ENCODE assay signal across 7 mouse cellular contexts in genomic region chr4:46854686-46855385, GRCm38 (mm10).
DNase-seq lines count a peak whose midpoint lies in the region; ATAC-seq and TF ChIP-seq lines count a peak whose summit lies in the region.

No protein-coding gene starts in this region.

- peaks cover 6% of the 10 kb centered on the region; the same call in 1 of the 2 replicates for H3K27me3 ChIP-seq in hindbrain, embryonic 12.5 days

- TF ChIP-seq CTCF in bone marrow, adult 2 months (IDR thresholded peaks at IDR 0.05; ENCODE audit: control insufficient read depth, insufficient read depth, low read length), result no peak

- H3K9me3 ChIP-seq in hindbrain, embryonic 12.5 days (replicated peaks), result no peaks in the 10 kb centered on the region

- DNase-seq in c-Kit-negative CD71-positive TER-119-positive erythroid progenitor cells, embryonic 14.5 days (ENCODE audit: low read depth, low spot score), result peak; percentile 51
- DNase-seq in left cerebral cortex, postnatal 10 days (ENCODE audit: extremely low spot score in 1 of 2, low spot score in 2 of 2), result peak; percentile 69 to 78
- DNase-seq in right cerebral cortex, adult 2 months (ENCODE audit: low spot score in 2 of 2), result peak; percentile 32 to 65
- DNase-seq in gastrocnemius, adult 8-10 months (ENCODE audit: low spot score in 2 of 2), result no peak
- DNase-seq in ovary, postnatal 36 days (ENCODE audit: low spot score), result no peak

- no peaks in the 10 kb centered on the region for H3K36me3 ChIP-seq in hindbrain, embryonic 12.5 days

- intact Hi-C loops in left cerebral cortex, postnatal 10 days (cut with DNase I), result no loop called here

- H3K4me1 ChIP-seq in bone marrow, adult 2 months (ENCODE audit: control insufficient read depth, insufficient read depth, low read length), result peaks cover 2% of the 10 kb centered on the region; the same call in 1 of the 2 replicates
- H3K4me1 ChIP-seq in hindbrain, embryonic 12.5 days, result peaks cover 6% of the 10 kb centered on the region

- no peak for TF ChIP-seq POLR2A in bone marrow, adult 2 months (IDR thresholded peaks at IDR 0.05; ENCODE audit: borderline replicate concordance, control insufficient read depth, low read depth, low read length)

- 64% methylated on average over 23 of the region's 23 CpGs for WGBS in bone marrow, adult 2 months
- WGBS in hindbrain, embryonic 12.5 days, result 66% methylated on average over 23 of the region's 23 CpGs

- ATAC-seq in hindbrain, embryonic 12.5 days (ENCODE audit: low FRiP score), result peak; percentile 39; the same call in 1 of the 2 replicates

- no peak overlapping the region for H3K9ac ChIP-seq in hindbrain, embryonic 12.5 days

- peak overlapping the region; percentile 32 for H3K27ac ChIP-seq in bone marrow, adult 2 months (ENCODE audit: control insufficient read depth, insufficient read depth, low read depth, low read length, poor library complexity)
- no peak overlapping the region for H3K27ac ChIP-seq in hindbrain, embryonic 12.5 days

- H3K4me3 ChIP-seq in bone marrow, adult 2 months (replicated peaks; ENCODE audit: control insufficient read depth, low read depth, low read length), result peak overlapping the region; percentile 81
- H3K4me3 ChIP-seq in hindbrain, embryonic 12.5 days, result no peak overlapping the region

- H3K4me2 ChIP-seq in hindbrain, embryonic 12.5 days (replicated peaks), result no peak overlapping the region

Comparison
In these comparisons a context has a peak if more than half of its experiments do, and no peak if none do; other contexts are left out.
1. DNase-seq: peak in c-Kit-negative CD71-positive TER-119-positive erythroid progenitor cells, embryonic 14.5 days (single experiment), left cerebral cortex, postnatal 10 days (2 of 2) and right cerebral cortex, adult 2 months (2 of 2); none in gastrocnemius, adult 8-10 months (0 of 2) and ovary, postnatal 36 days (single experiment).